Mouse (Mus musculus): ENCODE measurements around the gene Polr2f. TPM values are rescaled to one million over a fixed set of nuclear protein-coding genes. Genes with fewer than 3 reads are reported as not detected.

The Polr2f gene
- polyA plus RNA-seq, 1 experiment from 2014 or later = 293 TPM

- no peak overlapping the region for H3K4me2 ChIP-seq (replicated peaks)
- H3K27me3 ChIP-seq = no peaks in the 10 kb centered on the region
- no peak overlapping the region for H3K27ac ChIP-seq (replicated peaks)
- H3K9me3 ChIP-seq = no peaks in the 10 kb centered on the region
- H3K4me3 ChIP-seq = no peak overlapping the region
- no peak overlapping the region for H3K9ac ChIP-seq (replicated peaks)
- H3K36me3 ChIP-seq = no peaks in the 10 kb centered on the region
- WGBS = 66% methylated on average over 10 of the region's 10 CpGs
- ATAC-seq (replicated peaks) = no peak
- H3K4me1 ChIP-seq = peaks cover 4% of the 10 kb centered on the region
These were observed 37.5 kb upstream of the Polr2f start for GRCm38 (mm10) chr15:79103264-79103663.

GRCm38 (mm10) chr15:79105804-79106203 is 35.0 kb upstream of the Polr2f start:
- no peak for ATAC-seq (replicated peaks)
- H3K27ac ChIP-seq (replicated peaks) = no peak overlapping the region
- H3K9me3 ChIP-seq = no peaks in the 10 kb centered on the region
- no peaks in the 10 kb centered on the region for H3K36me3 ChIP-seq
- H3K4me3 ChIP-seq = no peak overlapping the region
- peaks cover 23% of the 10 kb centered on the region for H3K4me1 ChIP-seq
- H3K27me3 ChIP-seq = no peaks in the 10 kb centered on the region
- WGBS = 49% methylated on average over 2 of the region's 2 CpGs
- no peak overlapping the region for H3K4me2 ChIP-seq (replicated peaks)
- H3K9ac ChIP-seq (replicated peaks) = no peak overlapping the region

GRCm38 (mm10) chr15:79107966-79108365 is 32.8 kb upstream of the Polr2f start:
- H3K4me3 ChIP-seq = peak overlapping the region; percentile 97
- 28% methylated on average over 7 of the region's 7 CpGs for WGBS
- no peaks in the 10 kb centered on the region for H3K27me3 ChIP-seq
- H3K27ac ChIP-seq (replicated peaks) = no peak overlapping the region
- H3K9ac ChIP-seq (replicated peaks) = no peak overlapping the region
- no peaks in the 10 kb centered on the region for H3K9me3 ChIP-seq
- no peaks in the 10 kb centered on the region for H3K36me3 ChIP-seq
- peak overlapping the region; percentile 98 for H3K4me2 ChIP-seq (replicated peaks)
- peaks cover 34% of the 10 kb centered on the region for H3K4me1 ChIP-seq
- ATAC-seq (replicated peaks) = no peak

GRCm38 (mm10) chr15:79108421-79109320 is 32.1 kb upstream of the Polr2f start, which contains the start of gene Micall1:
Gene Micall1, plus strand, starts transcription at chr15:79108898.
- Histone ChIP-seq H3K4me2 (replicated peaks) (peak within 1 kb of the TSS; percentile 98), H3K9me3 (no peaks in the 10 kb centered on the region), H3K4me3 (peak within 1 kb of the TSS; percentile 97), H3K27me3 (no peaks in the 10 kb centered on the region), H3K9ac (replicated peaks) (peak within 1 kb of the TSS; percentile 94), H3K36me3 (no peaks in the 10 kb centered on the region), H3K4me1 (peaks cover 34% of the 10 kb centered on the region), H3K27ac (replicated peaks) (peak within 1 kb of the TSS; percentile 43; the same call in 1 of the 2 replicates)
- peak; percentile 78 for ATAC-seq (replicated peaks)
- WGBS = under 1% methylated on average over 74 of the region's 85 CpGs

- H3K4me3 ChIP-seq = peak overlapping the region; percentile 97
- ATAC-seq (replicated peaks) = peak; percentile 50
- H3K9ac ChIP-seq (replicated peaks) = peak overlapping the region; percentile 94
- peaks cover 34% of the 10 kb centered on the region for H3K4me1 ChIP-seq
- H3K36me3 ChIP-seq = no peaks in the 10 kb centered on the region
- H3K27me3 ChIP-seq = no peaks in the 10 kb centered on the region
- WGBS = under 1% methylated on average over 45 of the region's 46 CpGs
- H3K4me2 ChIP-seq (replicated peaks) = peak overlapping the region; percentile 98
- H3K9me3 ChIP-seq = no peaks in the 10 kb centered on the region
- peak overlapping the region; percentile 43; the same call in 1 of the 2 replicates for H3K27ac ChIP-seq (replicated peaks)
These were observed 31.4 kb upstream of the Polr2f start for GRCm38 (mm10) chr15:79109321-79109934.

GRCm38 (mm10) chr15:79110031-79110430 is 30.8 kb upstream of the Polr2f start:
- Histone ChIP-seq H3K9me3 (no peaks in the 10 kb centered on the region), H3K36me3 (peaks cover 2% of the 10 kb centered on the region; the same call in 1 of the 2 replicates), H3K4me2 (replicated peaks) (peak overlapping the region; percentile 98), H3K4me3 (peak overlapping the region; percentile 97), H3K4me1 (peaks cover 34% of the 10 kb centered on the region), H3K9ac (replicated peaks) (peak overlapping the region; percentile 94), H3K27ac (replicated peaks) (no peak overlapping the region), H3K27me3 (no peaks in the 10 kb centered on the region)
- WGBS = 15% methylated on average over 9 of the region's 9 CpGs
- no peak for ATAC-seq (replicated peaks)

- peaks cover 34% of the 10 kb centered on the region for H3K4me1 ChIP-seq
- H3K27ac ChIP-seq (replicated peaks) = no peak overlapping the region
- peak overlapping the region; percentile 98 for H3K4me2 ChIP-seq (replicated peaks)
- no peaks in the 10 kb centered on the region for H3K9me3 ChIP-seq
- H3K4me3 ChIP-seq = peak overlapping the region; percentile 97
- no peak for ATAC-seq (replicated peaks)
- peaks cover 6% of the 10 kb centered on the region for H3K36me3 ChIP-seq
- WGBS = 65% methylated on average over 2 of the region's 2 CpGs
- peak overlapping the region; percentile 94 for H3K9ac ChIP-seq (replicated peaks)
- no peaks in the 10 kb centered on the region for H3K27me3 ChIP-seq
These were observed 30.3 kb upstream of the Polr2f start for GRCm38 (mm10) chr15:79110528-79110927.

- Histone ChIP-seq H3K27ac (replicated peaks) (no peak overlapping the region), H3K9ac (replicated peaks) (no peak overlapping the region), H3K9me3 (no peaks in the 10 kb centered on the region), H3K4me1 (peaks cover 34% of the 10 kb centered on the region), H3K4me3 (no peak overlapping the region), H3K4me2 (replicated peaks) (no peak overlapping the region), H3K27me3 (no peaks in the 10 kb centered on the region), H3K36me3 (peaks cover 10% of the 10 kb centered on the region)
- WGBS = 68% methylated on average over 4 of the region's 4 CpGs
- ATAC-seq (replicated peaks) = no peak
These were observed 29.0 kb upstream of the Polr2f start for GRCm38 (mm10) chr15:79111774-79112173.

GRCm38 (mm10) chr15:79115276-79115675 is 25.5 kb upstream of the Polr2f start:
- H3K27ac ChIP-seq (replicated peaks) = no peak overlapping the region
- H3K4me3 ChIP-seq = no peak overlapping the region
- no peak overlapping the region for H3K9ac ChIP-seq (replicated peaks)
- H3K4me1 ChIP-seq = peaks cover 16% of the 10 kb centered on the region
- WGBS = 67% methylated on average over 5 of the region's 5 CpGs
- H3K4me2 ChIP-seq (replicated peaks) = no peak overlapping the region
- H3K9me3 ChIP-seq = no peaks in the 10 kb centered on the region
- no peak for ATAC-seq (replicated peaks)
- H3K27me3 ChIP-seq = no peaks in the 10 kb centered on the region
- peaks cover 14% of the 10 kb centered on the region for H3K36me3 ChIP-seq

GRCm38 (mm10) chr15:79119491-79119890 is 21.3 kb upstream of the Polr2f start:
- Histone ChIP-seq H3K27me3 (no peaks in the 10 kb centered on the region), H3K4me3 (no peak overlapping the region), H3K4me1 (no peaks in the 10 kb centered on the region), H3K9ac (replicated peaks) (no peak overlapping the region), H3K27ac (replicated peaks) (no peak overlapping the region), H3K4me2 (replicated peaks) (no peak overlapping the region), H3K9me3 (no peaks in the 10 kb centered on the region), H3K36me3 (peaks cover 26% of the 10 kb centered on the region)
- ATAC-seq (replicated peaks) = no peak
- WGBS = 83% methylated on average over 9 of the region's 9 CpGs

- H3K27me3 ChIP-seq = no peaks in the 10 kb centered on the region
- H3K4me1 ChIP-seq = no peaks in the 10 kb centered on the region
- H3K9ac ChIP-seq (replicated peaks) = no peak overlapping the region
- WGBS = 81% methylated on average over 4 of the region's 4 CpGs
- peaks cover 25% of the 10 kb centered on the region for H3K36me3 ChIP-seq
- H3K4me3 ChIP-seq = no peak overlapping the region
- H3K27ac ChIP-seq (replicated peaks) = no peak overlapping the region
- no peak overlapping the region for H3K4me2 ChIP-seq (replicated peaks)
- ATAC-seq (replicated peaks) = no peak
- no peaks in the 10 kb centered on the region for H3K9me3 ChIP-seq
These were observed 18.7 kb upstream of the Polr2f start for GRCm38 (mm10) chr15:79122119-79122518.

- no peak overlapping the region for H3K4me2 ChIP-seq (replicated peaks)
- peaks cover 28% of the 10 kb centered on the region for H3K36me3 ChIP-seq
- no peak for ATAC-seq (replicated peaks)
- no peaks in the 10 kb centered on the region for H3K4me1 ChIP-seq
- H3K4me3 ChIP-seq = no peak overlapping the region
- WGBS = 84% methylated on average over 13 of the region's 13 CpGs
- H3K27ac ChIP-seq (replicated peaks) = no peak overlapping the region
- no peaks in the 10 kb centered on the region for H3K9me3 ChIP-seq
- no peaks in the 10 kb centered on the region for H3K27me3 ChIP-seq
- no peak overlapping the region for H3K9ac ChIP-seq (replicated peaks)
These were observed 18.3 kb upstream of the Polr2f start for GRCm38 (mm10) chr15:79122546-79122945.
